Mouse (Mus musculus): ENCODE measurements around the gene Myl9. TPM values are rescaled to one million over a fixed set of nuclear protein-coding genes. Genes with fewer than 3 reads are reported as not detected.
"Not testable (repeated sequence)": the region's sequence is repeated elsewhere in the genome, so short reads cannot be mapped to it uniquely, and the experiment has no call there.

Myl9 gene
- polyA plus RNA-seq, 1 experiment from 2014 or later: 466 TPM

GRCm38 (mm10) chr2:156816116-156816515, 40.9 kb downstream of the Myl9 start:
- no peak overlapping the region for H3K9ac ChIP-seq
- H3K36me3 ChIP-seq: no peaks in the 10 kb centered on the region
- H3K4me1 ChIP-seq: peaks cover 30% of the 10 kb centered on the region
- no peak; the same call in 1 of the 2 replicates for ATAC-seq (replicated peaks; ENCODE audit: low FRiP score)
- no peaks in the 10 kb centered on the region for H3K27me3 ChIP-seq
- no peak overlapping the region for H3K4me2 ChIP-seq
- no peaks in the 10 kb centered on the region for H3K9me3 ChIP-seq (replicated peaks)
- no peak overlapping the region for H3K4me3 ChIP-seq (replicated peaks)
- 65% methylated on average over 1 of the region's 1 CpGs for WGBS
- no peak overlapping the region for H3K27ac ChIP-seq

GRCm38 (mm10) chr2:156825128-156825527, 49.9 kb downstream of the Myl9 start:
- not testable (repeated sequence) for ATAC-seq (replicated peaks; ENCODE audit: low FRiP score); H3K9ac ChIP-seq; H3K27ac ChIP-seq; H3K9me3 ChIP-seq (replicated peaks); H3K27me3 ChIP-seq; H3K4me3 ChIP-seq (replicated peaks); H3K4me1 ChIP-seq; H3K4me2 ChIP-seq
- peaks cover 14% of the 10 kb centered on the region for H3K36me3 ChIP-seq
- 87% methylated on average over 6 of the region's 6 CpGs for WGBS

Other genes with a start within 250 kb of the Myl9 start
- 37.5 and 38.0 TPM in 2 replicates for gene Aar2, start 227.8 kb upstream of the Myl9 start, polyA plus RNA-seq (2015; fragmentation: Nextera tagmentation; extraction: Ambion mirVana)
- 60.5 and 70.0 TPM in 2 replicates for gene Dlgap4, start 161.7 kb upstream of the Myl9 start, polyA plus RNA-seq (2015; fragmentation: Nextera tagmentation; extraction: Ambion mirVana)
- gene Tgif2, start 64.6 kb downstream of the Myl9 start, polyA plus RNA-seq (2015; fragmentation: Nextera tagmentation; extraction: Ambion mirVana): 62.2 and 68.5 TPM in 2 replicates
- 8.6 and 9.8 TPM in 2 replicates for gene 4930518I15Rik, start 82.5 kb downstream of the Myl9 start, polyA plus RNA-seq (2015; fragmentation: Nextera tagmentation; extraction: Ambion mirVana)
- 174 and 181 TPM in 2 replicates for gene Rab5if, start 87.7 kb downstream of the Myl9 start, polyA plus RNA-seq (2015; fragmentation: Nextera tagmentation; extraction: Ambion mirVana)
- gene Sla2, start 111.8 kb downstream of the Myl9 start, polyA plus RNA-seq (2015; fragmentation: Nextera tagmentation; extraction: Ambion mirVana): 0.22 and 0.30 TPM in 2 replicates
- gene Ndrg3, start 216.6 kb downstream of the Myl9 start, polyA plus RNA-seq (2015; fragmentation: Nextera tagmentation; extraction: Ambion mirVana): 46.9 and 49.8 TPM in 2 replicates
- 37.6 and 39.6 TPM in 2 replicates for gene Dsn1, start 231.7 kb downstream of the Myl9 start, polyA plus RNA-seq (2015; fragmentation: Nextera tagmentation; extraction: Ambion mirVana)